Mouse (Mus musculus): ENCODE measurements around the gene Ss18l1.

DNA sequence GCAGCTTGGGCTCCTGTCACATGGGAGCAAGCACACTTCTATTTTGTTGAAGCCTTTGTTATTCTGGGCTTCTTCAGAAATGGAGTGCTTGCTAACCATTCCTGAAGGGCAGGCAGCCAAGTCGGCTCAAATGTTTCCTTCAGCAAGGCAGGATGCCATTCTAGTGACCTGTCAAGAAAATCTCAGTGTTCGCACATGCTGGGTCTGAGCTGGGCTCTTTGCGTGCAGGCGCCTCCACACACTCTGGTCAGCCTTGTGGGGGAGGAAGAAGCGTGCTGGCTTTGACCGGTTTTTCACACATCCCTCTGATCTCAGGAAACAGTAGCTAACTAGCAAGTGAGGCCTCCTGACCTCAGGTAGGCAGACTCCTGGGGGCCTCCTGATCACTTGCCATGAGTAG is 73.0 kb downstream of the Ss18l1 start:
- TF ChIP-seq CTCF (IDR thresholded peaks at IDR 0.05; ENCODE audit: extremely low read depth, insufficient read depth, low read length), result no peak
- TF ChIP-seq POLR2A (IDR thresholded peaks at IDR 0.05; ENCODE audit: extremely low read depth, insufficient read depth, low read length), result no peak
